Mouse (Mus musculus): ENCODE results near the gene Kdm5a.

GRCm38 (mm10) chr6:120349018-120349417, 14.9 kb upstream of the Kdm5a start:
- TF ChIP-seq CTCF (IDR thresholded peaks at IDR 0.05; ENCODE audit: borderline replicate concordance, insufficient read depth, low read depth, low read length) = no peak
- TF ChIP-seq POLR2A (IDR thresholded peaks at IDR 0.05; ENCODE audit: borderline replicate concordance, insufficient read depth, low read length) = no peak

All from cerebellum, adult 2 months (tissue).